Mouse (Mus musculus) MN1 (cell line): ENCODE measurements at regions not wholly inside any gene's neighbourhood (a gene's known extent, or its start where the extent isn't known, plus 50 kb on each side); places are given as distances from the start of the nearest gene placed in this dataset.

ENCODE experiments used
- DNase-seq: peaks from one replicate; pipeline ENCODE4 v3.0.0-alpha.2; 2016; ENCODE audit warnings: low spot score

GRCm38 (mm10) chr7:61411701-61412100, 934.7 kb upstream of the Ndn start:
- DNase-seq = peak; percentile 16

GRCm38 (mm10) chr7:61416558-61416957, 929.8 kb upstream of the Ndn start:
- no peak for DNase-seq

- no peak for DNase-seq
Observed at GRCm38 (mm10) chr7:61455805-61456204, 890.6 kb upstream of the Ndn start.

- DNase-seq = peak; percentile 68
Observed at GRCm38 (mm10) chr7:61481074-61481473, 865.3 kb upstream of the Ndn start.

- DNase-seq = peak; percentile 9
Observed at GRCm38 (mm10) chr7:61514764-61515163, 831.6 kb upstream of the Ndn start.

GRCm38 (mm10) chr7:61535121-61535520, 811.2 kb upstream of the Ndn start:
- DNase-seq = no peak
